Mouse (Mus musculus): ENCODE data around the gene Stard9. TPM values are rescaled to one million over a fixed set of nuclear protein-coding genes. Genes with fewer than 3 reads are reported as not detected.

Stard9 gene
- polyA plus RNA-seq, 1 experiment = 4.4 TPM

- H3K4me3 ChIP-seq (ENCODE audit: insufficient read depth, low read depth, low read length) = peak overlapping the region; percentile 42
- WGBS = 37% methylated on average over 7 of the region's 7 CpGs
- H3K27ac ChIP-seq (ENCODE audit: insufficient read depth, low read depth, low read length) = peak overlapping the region; percentile 67
- TF ChIP-seq CTCF (conservative IDR thresholded peaks at IDR 0.05; ENCODE audit: insufficient read depth, insufficient read length, low read depth, low read length) (no peak), POLR2A (IDR thresholded peaks at IDR 0.05; ENCODE audit: low read depth, low read length) (no peak)
- no peaks in the 10 kb centered on the region; the same call in 1 of the 2 replicates for H3K36me3 ChIP-seq (ENCODE audit: control insufficient read depth, insufficient read depth, low read length)
- no peaks in the 10 kb centered on the region for H3K27me3 ChIP-seq (replicated peaks; ENCODE audit: control insufficient read depth, insufficient read depth, low read length)
- DNase-seq = no peak
- peaks cover 14% of the 10 kb centered on the region; the same call in 1 of the 2 replicates for H3K4me1 ChIP-seq (ENCODE audit: control insufficient read depth, insufficient read depth, low read length)
Observed at GRCm38 (mm10) chr2:120731877-120732530, 103.1 kb downstream of the Stard9 start.

GRCm38 (mm10) chr2:120745496-120745895, 116.6 kb downstream of the Stard9 start:
- 100% methylated on average over 1 of the region's 1 CpGs for WGBS
- DNase-seq = no peak
- H3K27me3 ChIP-seq (replicated peaks; ENCODE audit: control insufficient read depth, insufficient read depth, low read length) = no peaks in the 10 kb centered on the region
- no peak overlapping the region for H3K4me3 ChIP-seq (ENCODE audit: insufficient read depth, low read depth, low read length)
- H3K36me3 ChIP-seq (ENCODE audit: control insufficient read depth, insufficient read depth, low read length) = peaks cover 4% of the 10 kb centered on the region
- H3K4me1 ChIP-seq (ENCODE audit: control insufficient read depth, insufficient read depth, low read length) = no peaks in the 10 kb centered on the region
- TF ChIP-seq POLR2A (IDR thresholded peaks at IDR 0.05; ENCODE audit: low read depth, low read length) = no peak
- no peak for TF ChIP-seq CTCF (conservative IDR thresholded peaks at IDR 0.05; ENCODE audit: insufficient read depth, insufficient read length, low read depth, low read length)
- no peak overlapping the region for H3K27ac ChIP-seq (ENCODE audit: insufficient read depth, low read depth, low read length)

- TF ChIP-seq POLR2A (IDR thresholded peaks at IDR 0.05; ENCODE audit: low read depth, low read length) (no peak), CTCF (conservative IDR thresholded peaks at IDR 0.05; ENCODE audit: insufficient read depth, insufficient read length, low read depth, low read length) (no peak)
- no peaks in the 10 kb centered on the region for H3K27me3 ChIP-seq (replicated peaks; ENCODE audit: control insufficient read depth, insufficient read depth, low read length)
- DNase-seq = no peak
- 89% methylated on average over 2 of the region's 2 CpGs for WGBS
- no peaks in the 10 kb centered on the region for H3K4me1 ChIP-seq (ENCODE audit: control insufficient read depth, insufficient read depth, low read length)
- peaks cover 4% of the 10 kb centered on the region for H3K36me3 ChIP-seq (ENCODE audit: control insufficient read depth, insufficient read depth, low read length)
- H3K4me3 ChIP-seq (ENCODE audit: insufficient read depth, low read depth, low read length) = no peak overlapping the region
- no peak overlapping the region for H3K27ac ChIP-seq (ENCODE audit: insufficient read depth, low read depth, low read length)
Observed at GRCm38 (mm10) chr2:120748041-120748440, 119.1 kb downstream of the Stard9 start.

- no peaks in the 10 kb centered on the region for H3K4me1 ChIP-seq (ENCODE audit: control insufficient read depth, insufficient read depth, low read length)
- no peak overlapping the region for H3K27ac ChIP-seq (ENCODE audit: insufficient read depth, low read depth, low read length)
- no peaks in the 10 kb centered on the region; the same call in 1 of the 2 replicates for H3K36me3 ChIP-seq (ENCODE audit: control insufficient read depth, insufficient read depth, low read length)
- DNase-seq = no peak
- no peak for TF ChIP-seq CTCF (conservative IDR thresholded peaks at IDR 0.05; ENCODE audit: insufficient read depth, insufficient read length, low read depth, low read length)
- H3K27me3 ChIP-seq (replicated peaks; ENCODE audit: control insufficient read depth, insufficient read depth, low read length) = no peaks in the 10 kb centered on the region
- no peak overlapping the region for H3K4me3 ChIP-seq (ENCODE audit: insufficient read depth, low read depth, low read length)
Observed at GRCm38 (mm10) chr2:120761922-120762321, 133.0 kb downstream of the Stard9 start.

GRCm38 (mm10) chr2:120770265-120770935, 141.5 kb downstream of the Stard9 start:
- H3K4me1 ChIP-seq (ENCODE audit: control insufficient read depth, insufficient read depth, low read length) = no peaks in the 10 kb centered on the region
- H3K27ac ChIP-seq (ENCODE audit: insufficient read depth, low read depth, low read length) = no peak overlapping the region
- H3K27me3 ChIP-seq (replicated peaks; ENCODE audit: control insufficient read depth, insufficient read depth, low read length) = no peaks in the 10 kb centered on the region
- no peaks in the 10 kb centered on the region; the same call in 1 of the 2 replicates for H3K36me3 ChIP-seq (ENCODE audit: control insufficient read depth, insufficient read depth, low read length)
- H3K4me3 ChIP-seq (ENCODE audit: insufficient read depth, low read depth, low read length) = no peak overlapping the region
- 89% methylated on average over 2 of the region's 2 CpGs for WGBS
- TF ChIP-seq CTCF (conservative IDR thresholded peaks at IDR 0.05; ENCODE audit: insufficient read depth, insufficient read length, low read depth, low read length) = 0 out of 2 replicates have a peak, but pooled peaks have one; percentile 5
- TF ChIP-seq POLR2A (IDR thresholded peaks at IDR 0.05; ENCODE audit: low read depth, low read length) = no peak
- no peak for DNase-seq

Other genes with a start within 250 kb of the Stard9 start
- 26.9 and 28.3 TPM in 2 replicates for gene Ganc, start 225.2 kb upstream of the Stard9 start, polyA plus RNA-seq (2012; rRNA removed)
- gene Tmem87a, start 225.0 kb upstream of the Stard9 start, polyA plus RNA-seq (2012; rRNA removed) = 9.2 and 10.3 TPM in 2 replicates
- gene Capn3, start 173.1 kb upstream of the Stard9 start, polyA plus RNA-seq (2012; rRNA removed) = 0.48 and 1.0 TPM in 2 replicates
- 67.0 and 86.9 TPM in 2 replicates for gene Zfp106, start 65.3 kb upstream of the Stard9 start, polyA plus RNA-seq (2012; rRNA removed)
- 12.6 and 19.0 TPM in 2 replicates for gene Snap23, start 61.5 kb upstream of the Stard9 start, polyA plus RNA-seq (2012; rRNA removed)
- gene Haus2, start 19.7 kb upstream of the Stard9 start, polyA plus RNA-seq (2012; rRNA removed) = 2.4 and 3.2 TPM in 2 replicates
- 10.3 and 10.6 TPM in 2 replicates for gene Lrrc57, start 19.6 kb upstream of the Stard9 start, polyA plus RNA-seq (2012; rRNA removed)
- gene Cdan1, start 221.0 kb downstream of the Stard9 start, polyA plus RNA-seq (2012; rRNA removed) = 14.8 and 18.4 TPM in 2 replicates
- gene Ttbk2, start 221.5 kb downstream of the Stard9 start, polyA plus RNA-seq (2012; rRNA removed) = 2.6 and 2.9 TPM in 2 replicates